Mouse (Mus musculus) small intestine, adult 2 months (tissue): ENCODE results near the gene Gm6993. TPM values are rescaled to one million over a fixed set of nuclear protein-coding genes. Genes with fewer than 3 reads are reported as not detected.
A peak's percentile ranks its signal among the peaks of the same experiment; 100 is the strongest.

ENCODE experiments used
- H3K27ac ChIP-seq: fragments of 200-500 bp; 2 replicates; pipeline ENCODE4 v1.5.1; 2012; ENCODE audit warnings: low read depth, low read length, control low read depth, inconsistent platforms; ENCODE audit not compliant: insufficient read depth
- H3K27me3 ChIP-seq: fragments of 200-500 bp; 2 replicates; pipeline ENCODE4 v1.6.1; 2012; ENCODE audit warnings: mild to moderate bottlenecking, moderate library complexity, low read length, inconsistent platforms; ENCODE audit not compliant: control insufficient read depth, insufficient read depth
- H3K36me3 ChIP-seq: fragments of 200-500 bp; 2 replicates; pipeline ENCODE4 v1.6.1; 2012; ENCODE audit warnings: mild to moderate bottlenecking, low read length, control low read depth, inconsistent platforms; ENCODE audit not compliant: control insufficient read depth, insufficient read depth
- H3K4me1 ChIP-seq: fragments of 200-500 bp; 2 replicates; pipeline ENCODE4 v1.6.1; 2012; ENCODE audit warnings: low read length, inconsistent platforms, mixed read lengths; ENCODE audit not compliant: control insufficient read depth, insufficient read depth, insufficient read length
- H3K4me3 ChIP-seq: fragments of 200-500 bp; 2 replicates; pipeline ENCODE4 v1.5.1; 2012; ENCODE audit warnings: low read depth, mild to moderate bottlenecking, control low read depth, inconsistent platforms, low read length, moderate library complexity
- CTCF ChIP-seq: fragments of 200-500 bp; IDR thresholded peaks from 2 replicates; pipeline ENCODE4 v1.5.1; 2012; ENCODE audit warnings: low read depth, mild to moderate bottlenecking, control low read depth, inconsistent platforms, low read length, moderate library complexity, mixed read lengths; ENCODE audit not compliant: insufficient replicate concordance, insufficient read length; ENCODE audit errors: extremely low read depth
- POLR2A ChIP-seq: fragments of 200-500 bp; IDR thresholded peaks from 2 replicates; pipeline ENCODE4 v1.6.1; 2012; ENCODE audit warnings: low read depth, mild to moderate bottlenecking, control low read depth, inconsistent platforms, low read length, moderate library complexity
- WGBS: fragments of 180-500 bp; shearing (Covaris S2); methylation state at CpG from one replicate; pipeline ENCODE4 v1.1.7; 2018; 5-methylcytosine and 5-hydroxymethylcytosine counted together
- polyA plus RNA-seq: library from polyadenylated mRNA; depleted of rRNA; stranded (reverse); fragments of >200 nt; gene quantifications from 2 replicates; pipeline ENCODE4 v1.2.3, GENCODE M21; 2012

Gm6993 gene
- polyA plus RNA-seq, 1 experiment, result not detected

DNA sequence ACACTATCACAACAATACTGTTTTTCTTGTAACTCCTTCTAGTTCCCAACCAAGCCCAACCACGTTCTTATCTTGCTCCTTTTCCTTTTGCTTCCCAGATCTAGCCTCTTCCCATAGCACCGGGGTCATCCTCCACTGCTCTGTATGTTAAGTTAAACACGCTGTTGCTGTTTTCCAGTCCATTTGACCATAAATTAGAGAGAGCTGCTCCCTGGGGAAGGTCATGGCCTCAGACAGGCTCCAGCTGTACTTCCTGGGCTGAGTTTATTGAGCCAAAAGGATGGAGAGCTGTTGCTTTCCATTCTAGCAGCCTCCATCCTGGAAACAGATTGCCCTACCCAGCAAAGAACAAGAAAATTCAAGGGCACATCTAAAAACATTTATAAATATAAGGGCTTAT lies 7.6 kb downstream of the Gm6993 start:
- TF ChIP-seq CTCF, result no peak
- TF ChIP-seq POLR2A, result no peak
- no peaks in the 10 kb centered on the region for H3K36me3 ChIP-seq
- no peak overlapping the region for H3K27ac ChIP-seq
- 64% methylated on average over 3 of the region's 3 CpGs for WGBS
- H3K4me1 ChIP-seq, result peaks cover 2% of the 10 kb centered on the region; the same call in 1 of the 2 replicates
- H3K4me3 ChIP-seq, result no peak overlapping the region
- H3K27me3 ChIP-seq, result no peaks in the 10 kb centered on the region

DNA sequence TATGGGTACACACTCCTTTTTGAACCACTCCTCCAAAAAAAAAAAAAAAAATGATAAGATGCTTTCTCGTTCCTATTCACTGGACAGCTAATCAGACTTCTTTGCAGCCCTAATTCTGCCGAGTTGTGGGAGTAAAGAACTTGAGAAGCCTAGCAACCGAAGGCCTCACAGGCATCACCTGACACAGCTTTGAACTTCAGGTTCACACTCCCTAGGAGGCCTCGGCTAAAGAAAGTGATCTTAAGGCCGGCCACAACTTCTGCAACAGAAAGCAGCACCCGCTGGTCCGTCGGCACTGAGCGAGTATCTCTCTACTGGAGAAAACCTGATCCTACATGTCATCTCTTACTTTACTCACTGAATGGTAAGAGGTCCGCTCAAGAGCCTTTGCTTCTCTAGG lies 8.1 kb downstream of the Gm6993 start:
- Histone ChIP-seq H3K27me3 (no peaks in the 10 kb centered on the region), H3K4me3 (no peak overlapping the region), H3K4me1 (peaks cover 2% of the 10 kb centered on the region; the same call in 1 of the 2 replicates), H3K27ac (no peak overlapping the region), H3K36me3 (no peaks in the 10 kb centered on the region)
- TF ChIP-seq POLR2A, result no peak
- no peak for TF ChIP-seq CTCF
- 65% methylated on average over 10 of the region's 10 CpGs for WGBS

DNA sequence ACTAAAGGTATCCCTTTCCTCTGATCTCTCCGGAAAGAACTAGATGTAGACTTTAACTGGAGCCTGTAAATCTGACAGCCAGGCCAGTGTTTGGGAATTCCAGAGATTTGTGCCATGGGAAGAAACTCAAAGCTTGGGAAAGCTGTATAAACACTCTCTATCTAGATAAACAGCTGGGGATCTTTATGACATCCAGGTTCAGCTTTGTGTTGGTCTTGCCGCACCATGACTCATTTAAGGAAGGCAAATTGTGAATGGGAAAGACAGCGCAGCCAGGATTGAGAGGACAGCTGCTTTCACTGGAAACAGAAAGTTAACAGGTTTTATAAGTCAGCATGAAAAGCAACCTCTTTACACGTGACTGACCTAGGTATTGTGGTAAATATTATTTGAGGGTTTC lies 11.7 kb downstream of the Gm6993 start:
- H3K4me3 ChIP-seq, result no peak overlapping the region
- no peak for TF ChIP-seq CTCF
- no peak for TF ChIP-seq POLR2A
- WGBS, result 18% methylated on average over 4 of the region's 4 CpGs
- H3K4me1 ChIP-seq, result peaks cover 15% of the 10 kb centered on the region
- no peaks in the 10 kb centered on the region for H3K27me3 ChIP-seq
- no peaks in the 10 kb centered on the region for H3K36me3 ChIP-seq
- H3K27ac ChIP-seq, result no peak overlapping the region

DNA sequence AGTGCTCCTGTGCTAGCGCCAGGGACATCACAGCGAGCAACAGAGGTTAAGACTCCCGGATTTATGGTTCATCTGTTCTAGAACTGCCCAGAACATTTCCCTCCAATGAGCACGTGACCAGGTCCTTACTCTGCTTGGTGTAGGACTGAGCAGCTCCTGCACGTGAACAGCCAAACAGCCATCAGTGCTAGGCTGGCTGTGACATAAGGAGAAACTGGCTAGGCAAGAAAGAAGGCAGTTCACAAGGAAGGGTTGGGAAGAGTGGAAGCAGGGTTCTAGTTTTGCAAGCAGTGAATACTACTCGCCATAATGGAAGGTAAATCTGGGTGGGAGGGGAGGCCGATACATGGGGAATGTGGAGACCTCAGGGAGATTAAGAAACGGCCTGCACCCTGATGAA lies 14.4 kb downstream of the Gm6993 start:
- no peak for TF ChIP-seq POLR2A
- TF ChIP-seq CTCF, result no peak
- WGBS, result 50% methylated on average over 8 of the region's 8 CpGs

DNA sequence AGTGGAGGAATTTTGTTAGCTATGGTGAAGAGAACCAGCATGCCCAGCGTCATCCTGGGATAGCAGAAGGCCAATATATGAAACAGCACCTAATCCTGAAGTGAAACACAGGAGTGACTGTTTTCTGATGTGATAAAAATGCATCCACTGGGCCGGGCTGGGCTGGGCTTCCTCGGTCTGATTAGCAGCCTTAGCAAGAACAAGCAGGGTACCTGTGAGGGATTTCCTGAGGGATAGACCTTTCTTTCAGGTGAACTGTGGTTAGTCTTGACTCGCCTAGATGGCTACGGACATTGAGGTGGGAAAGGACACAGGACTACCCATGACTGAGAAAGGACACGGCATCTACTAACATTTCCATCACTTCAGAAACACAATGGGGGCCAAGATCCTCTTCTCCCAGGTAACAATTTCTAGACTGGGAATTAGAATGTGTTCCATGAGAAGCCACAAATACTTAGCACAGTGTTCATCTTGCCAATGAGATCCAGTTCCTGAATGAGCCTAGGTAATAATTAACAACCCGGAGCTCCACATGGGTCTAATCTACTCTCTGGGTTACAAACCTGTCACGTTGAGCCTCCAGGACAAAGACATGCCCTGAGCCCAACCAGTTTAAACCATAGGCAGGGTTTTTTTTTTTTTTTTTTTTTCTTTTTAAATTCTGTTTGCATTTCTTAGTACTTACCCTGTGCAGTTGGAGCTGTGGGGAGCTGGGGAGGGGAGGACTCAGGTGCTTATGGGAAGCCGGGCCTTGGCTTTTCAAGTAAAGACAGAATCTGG lies 15.7 kb downstream of the Gm6993 start:
- Histone ChIP-seq H3K27me3 (no peaks in the 10 kb centered on the region), H3K4me3 (no peak overlapping the region), H3K4me1 (peaks cover 15% of the 10 kb centered on the region), H3K36me3 (no peaks in the 10 kb centered on the region), H3K27ac (peak overlapping the region; percentile 12; the same call in 1 of the 2 replicates)
- 31% methylated on average over 9 of the region's 9 CpGs for WGBS
- TF ChIP-seq POLR2A (no peak), CTCF (no peak)

More for the DNA sequence above, 14.4 kb downstream of the Gm6993 start:
- Histone ChIP-seq H3K36me3 (no peaks in the 10 kb centered on the region), H3K27me3 (no peaks in the 10 kb centered on the region), H3K27ac (no peak overlapping the region), H3K4me3 (no peak overlapping the region), H3K4me1 (peaks cover 15% of the 10 kb centered on the region)

DNA sequence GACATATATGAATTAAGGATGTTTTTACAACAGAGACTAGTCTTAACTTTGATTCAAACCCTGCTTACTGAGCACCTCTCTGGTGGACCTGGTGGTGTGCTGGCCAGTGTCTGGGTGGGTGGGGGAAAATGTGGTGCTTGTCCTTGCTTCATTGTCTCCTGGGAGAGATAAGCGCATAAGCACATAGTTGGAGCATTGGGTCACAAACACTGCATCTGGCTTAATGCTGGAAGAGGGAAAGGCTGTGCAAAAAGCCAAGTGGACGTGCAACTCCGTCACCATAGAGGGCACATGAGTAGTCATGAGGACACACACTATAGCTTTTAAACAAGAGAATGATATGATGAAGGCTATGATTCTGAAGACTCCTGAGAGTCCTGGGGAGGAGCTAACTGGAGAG lies 21.3 kb downstream of the Gm6993 start:
- peaks cover 14% of the 10 kb centered on the region for H3K27me3 ChIP-seq
- TF ChIP-seq POLR2A, result no peak
- TF ChIP-seq CTCF, result no peak
- 78% methylated on average over 3 of the region's 3 CpGs for WGBS
- no peaks in the 10 kb centered on the region for H3K36me3 ChIP-seq
- H3K4me3 ChIP-seq, result no peak overlapping the region
- no peaks in the 10 kb centered on the region for H3K4me1 ChIP-seq
- no peak overlapping the region for H3K27ac ChIP-seq

DNA sequence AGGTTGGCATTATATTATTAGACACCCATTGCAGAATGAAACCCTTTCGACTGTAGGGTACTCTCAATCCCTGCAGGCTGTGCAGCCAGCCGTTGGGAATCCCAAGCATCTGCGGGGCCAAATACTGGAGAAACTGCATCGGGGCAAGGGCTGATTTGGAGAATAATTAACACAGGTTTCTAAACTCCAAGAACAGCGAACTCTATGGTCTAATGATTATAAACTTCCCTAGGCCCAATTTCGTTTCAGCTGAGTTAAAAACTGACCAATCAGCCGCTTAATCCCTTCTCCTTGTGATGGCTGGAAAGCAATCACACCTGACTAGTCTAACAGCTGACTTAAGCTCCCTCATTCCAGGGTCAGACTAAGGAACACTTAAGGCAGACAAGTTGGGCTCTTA lies 23.4 kb downstream of the Gm6993 start:
- no peak overlapping the region for H3K27ac ChIP-seq
- no peaks in the 10 kb centered on the region for H3K4me1 ChIP-seq
- no peak overlapping the region for H3K4me3 ChIP-seq
- H3K27me3 ChIP-seq, result peaks cover 14% of the 10 kb centered on the region
- TF ChIP-seq POLR2A (no peak), CTCF (no peak)
- peaks cover 1% of the 10 kb centered on the region; the same call in 1 of the 2 replicates for H3K36me3 ChIP-seq
- WGBS, result 20% methylated on average over 7 of the region's 7 CpGs
